In genomic region chr14:8123141-8123540, GRCm38 (mm10) we compare ENCODE assay signal across 17 mouse cellular contexts. TPM values are rescaled to one million over a fixed set of nuclear protein-coding genes. Genes with fewer than 3 reads are reported as not detected.
DNase-seq lines count a peak whose midpoint lies in the region; TF ChIP-seq lines count a peak whose summit lies in the region.
"Had no signal": no experiment of that assay in that cellular context is flagged by ENCODE, and none has a peak within 500 bp of the region (broad histone marks: within the 10 kb centered on the region; RNA-seq: fewer than 3 reads in every experiment).

No protein-coding gene starts in this region.

- no peak for TF ChIP-seq POLR2A in cerebellum, adult 2 months (IDR thresholded peaks at IDR 0.05; ENCODE audit: borderline replicate concordance, insufficient read depth, low read length)
- TF ChIP-seq POLR2A in brain, embryonic 14.5 days (IDR thresholded peaks at IDR 0.05; ENCODE audit: borderline replicate concordance, extremely low read depth, insufficient read depth, insufficient read length, poor library complexity, severe bottlenecking): no peak

- H3K27ac ChIP-seq in cerebellum, adult 2 months (ENCODE audit: insufficient read depth, low read length): no peak overlapping the region
- H3K27ac ChIP-seq: gastrocnemius, adult 2 months; heart, embryonic 10.5 days; hindbrain, embryonic 10.5 days; hindbrain, postnatal 0 days; kidney, embryonic 15.5 days; limb, embryonic 12.5 days; liver, embryonic 14.5 days had no signal

- no peak for TF ChIP-seq CTCF in cerebellum, adult 2 months (IDR thresholded peaks at IDR 0.05; ENCODE audit: borderline replicate concordance, insufficient read depth, low read depth, low read length)
- no peak for TF ChIP-seq CTCF in brain, embryonic 14.5 days (IDR thresholded peaks at IDR 0.05; ENCODE audit: borderline replicate concordance, extremely low read depth, insufficient read depth, insufficient read length)

- peak; percentile 43 to 72 for DNase-seq in cerebellum, adult 2 months
- DNase-seq in cerebellum, adult 11 months: no peak
- peak; percentile 34 for DNase-seq in layer of hippocampus, adult 9-11 months
- no peak for DNase-seq in layer of hippocampus, postnatal 25 days (ENCODE audit: extremely low spot score in 1 of 2, low spot score in 1 of 2)
- DNase-seq in brain, embryonic 14.5 days (ENCODE audit: low read depth): peak; percentile 23
- peak; percentile 33 for DNase-seq in fibroblast of lung, adult 2 months (ENCODE audit: low read depth)
- DNase-seq in spleen, postnatal 36 days (ENCODE audit: low spot score in 2 of 2): no peak
- no peak for DNase-seq in ovary, postnatal 10 days (ENCODE audit: low spot score)
- DNase-seq: embryo, embryonic 11 days; gastrocnemius, adult 2 months; right cerebral cortex, postnatal 4 days had no signal

- WGBS in cerebellum, adult 2 months: 25% methylated on average over 7 of the region's 7 CpGs

- no peaks in the 10 kb centered on the region for H3K27me3 ChIP-seq in cerebellum, adult 2 months (ENCODE audit: control insufficient read depth, insufficient read depth, low read length)
- H3K27me3 ChIP-seq: kidney, embryonic 15.5 days; limb, embryonic 12.5 days had no signal

- no peaks in the 10 kb centered on the region for H3K4me1 ChIP-seq in cerebellum, adult 2 months (ENCODE audit: control insufficient read depth, insufficient read depth, low read length)
- H3K4me1 ChIP-seq: hindbrain, embryonic 10.5 days; kidney, embryonic 15.5 days; limb, embryonic 12.5 days had no signal

- no peak overlapping the region for H3K4me3 ChIP-seq in cerebellum, adult 2 months (replicated peaks; ENCODE audit: insufficient read depth, low read depth, low read length)
- H3K4me3 ChIP-seq: gastrocnemius, adult 2 months; heart, embryonic 10.5 days; hindbrain, embryonic 10.5 days; kidney, embryonic 15.5 days; limb, embryonic 12.5 days had no signal

RNA-seq across cellular contexts. Expression of gene Pxk, which starts 25.1 kb away (rescaled TPM):
- polyA plus RNA-seq in cerebellum, adult 2 months (2012; rRNA removed): 66.7 and 67.7 TPM in 2 replicates
- total RNA-seq in layer of hippocampus, postnatal 25 days (2021): 10 to 100 TPM; 25.4 to 25.6 TPM
- polyA plus RNA-seq in brain, embryonic 14.5 days (2012; rRNA removed): 55.5 and 62.4 TPM in 2 replicates

RNA-seq across cellular contexts. Expression of gene Rpp14, which starts 43.0 kb away (rescaled TPM):
- polyA plus RNA-seq in cerebellum, adult 2 months (2012; rRNA removed): 27.5 and 36.2 TPM in 2 replicates
- 10 to 100 TPM; 27.0 to 29.2 TPM for total RNA-seq in layer of hippocampus, postnatal 25 days (2021)
- polyA plus RNA-seq in brain, embryonic 14.5 days (2012; rRNA removed): 23.6 and 24.3 TPM in 2 replicates

RNA-seq across cellular contexts. Expression of gene Pdhb, which starts 49.7 kb away (rescaled TPM):
- polyA plus RNA-seq in cerebellum, adult 2 months (2012; rRNA removed): 275 and 279 TPM in 2 replicates
- total RNA-seq in layer of hippocampus, postnatal 25 days (2021): 100 to 1,000 TPM; 184 to 202 TPM
- 158 and 181 TPM in 2 replicates for polyA plus RNA-seq in brain, embryonic 14.5 days (2012; rRNA removed)

Comparison
In these comparisons a context has a peak if more than half of its experiments do, and no peak if none do; other contexts are left out.
1. DNase-seq: peak in cerebellum, adult 2 months (2 of 2), layer of hippocampus, adult 9-11 months (single experiment), brain, embryonic 14.5 days (single experiment) and fibroblast of lung, adult 2 months (single experiment); none in cerebellum, adult 11 months (single experiment), layer of hippocampus, postnatal 25 days (0 of 2), spleen, postnatal 36 days (0 of 2) and ovary, postnatal 10 days (single experiment).